Mouse (Mus musculus) neural tube, embryonic 11.5 days (tissue): ENCODE results near the gene Psap. TPM values are rescaled to one million over a fixed set of nuclear protein-coding genes. Genes with fewer than 3 reads are reported as not detected.
A peak's percentile ranks its signal among the peaks of the same experiment; 100 is the strongest.
"Not testable (repeated sequence)": the region's sequence is repeated elsewhere in the genome, so short reads cannot be mapped to it uniquely, and the experiment has no call there.

Experiments
- ATAC-seq: fragments of 200-750 bp; cut with Nextera tagmentation; 2 replicates; pipeline ENCODE4 v1.8.0; 2017; ENCODE audit warnings: moderate number of reproducible peaks, mild to moderate bottlenecking, moderate TSS enrichment, moderate library complexity; ENCODE audit not compliant: insufficient read depth, low FRiP score, low TSS enrichment
- DNase-seq: peaks from one replicate; pipeline ENCODE4 v3.0.0-alpha.2; 2015; ENCODE audit warnings: low spot score
- H3K27ac ChIP-seq: fragments of 300-500 bp; sonication (generic); 2 replicates; pipeline ENCODE4 v1.5.1; 2014; ENCODE audit warnings: low read depth, mild to moderate bottlenecking, low read length
- H3K27me3 ChIP-seq: fragments of 300-500 bp; sonication (generic); 2 replicates; pipeline ENCODE4 v1.6.1; 2014; ENCODE audit warnings: mild to moderate bottlenecking, low read length, mixed read lengths; ENCODE audit not compliant: control insufficient read depth, insufficient read depth
- H3K36me3 ChIP-seq: fragments of 300-500 bp; sonication (generic); 2 replicates; pipeline ENCODE4 v1.6.1; 2014; ENCODE audit warnings: mild to moderate bottlenecking, low read length, moderate library complexity, mixed read lengths; ENCODE audit not compliant: control insufficient read depth, insufficient read depth
- H3K4me1 ChIP-seq: fragments of 300-500 bp; sonication (generic); 2 replicates; pipeline ENCODE4 v1.6.1; 2014; ENCODE audit warnings: low read length, mixed read lengths; ENCODE audit not compliant: control insufficient read depth, insufficient read depth
- H3K4me2 ChIP-seq: fragments of 300-500 bp; sonication (generic); 2 replicates; pipeline ENCODE4 v1.6.1; 2014; ENCODE audit warnings: low read depth, mild to moderate bottlenecking, moderate library complexity
- H3K4me3 ChIP-seq: fragments of 300-500 bp; sonication (generic); 2 replicates; pipeline ENCODE4 v1.5.1; 2014; ENCODE audit warnings: low read depth, low read length
- H3K9ac ChIP-seq: fragments of 300-500 bp; sonication (generic); 2 replicates; pipeline ENCODE4 v1.6.1; 2014; ENCODE audit warnings: mild to moderate bottlenecking, low read length
- H3K9me3 ChIP-seq: fragments of 300-500 bp; sonication (generic); 2 replicates; pipeline ENCODE4 v1.6.1; 2016; ENCODE audit warnings: low read length; ENCODE audit not compliant: control insufficient read depth
- WGBS: fragments of 180-500 bp; shearing (Covaris S2); extraction: QIAGEN DNeasy Blood & Tissue Kit; methylation state at CpG from one replicate; pipeline ENCODE4 v1.1.7; 2014; 5-methylcytosine and 5-hydroxymethylcytosine counted together
- polyA plus RNA-seq: library from polyadenylated mRNA; unstranded; fragments of >200 nt; fragmentation: Nextera tagmentation; extraction: Ambion mirVana; gene quantifications from 2 replicates; pipeline ENCODE4 v1.2.1, GENCODE M21; 2014

Psap gene
- polyA plus RNA-seq, result 79.6 and 84.2 TPM in 2 replicates

GRCm38 (mm10) chr10:60277207-60278005 lies at the start of gene Psap:
Gene Psap (plus strand): TSS chr10:60277627.
- H3K27ac ChIP-seq, result peak within 1 kb of the TSS; percentile 72
- DNase-seq (peak; percentile 94), ATAC-seq (peak; percentile 88)
- H3K36me3 ChIP-seq, result no peaks in the 10 kb centered on the region
- peak within 1 kb of the TSS; percentile 78 for H3K4me3 ChIP-seq
- no peaks in the 10 kb centered on the region; the same call in 1 of the 2 replicates for H3K27me3 ChIP-seq
- H3K4me2 ChIP-seq, result peak within 1 kb of the TSS; percentile 95
- H3K9me3 ChIP-seq, result no peaks in the 10 kb centered on the region
- H3K9ac ChIP-seq, result peak within 1 kb of the TSS; percentile 77
- 3% methylated on average over 54 of the region's 54 CpGs for WGBS
- peaks cover 20% of the 10 kb centered on the region for H3K4me1 ChIP-seq

- no peak for ATAC-seq
These were observed 49.8 kb upstream of the Psap start for GRCm38 (mm10) chr10:60227666-60228065.

GRCm38 (mm10) chr10:60229113-60229512 lies 48.3 kb upstream of the Psap start:
- no peaks in the 10 kb centered on the region for H3K36me3 ChIP-seq
- no peak overlapping the region for H3K4me3 ChIP-seq
- H3K27ac ChIP-seq, result no peak overlapping the region
- 89% methylated on average over 6 of the region's 6 CpGs for WGBS
- H3K4me2 ChIP-seq, result no peak overlapping the region
- no peaks in the 10 kb centered on the region for H3K27me3 ChIP-seq
- no peak overlapping the region for H3K9ac ChIP-seq
- DNase-seq (no peak), ATAC-seq (no peak)
- H3K4me1 ChIP-seq, result no peaks in the 10 kb centered on the region
- H3K9me3 ChIP-seq, result no peaks in the 10 kb centered on the region

More at GRCm38 (mm10) chr10:60227666-60228065, 49.8 kb upstream of the Psap start:
- Histone ChIP-seq H3K4me1 (no peaks in the 10 kb centered on the region), H3K27me3 (no peaks in the 10 kb centered on the region), H3K9ac (no peak overlapping the region), H3K4me2 (no peak overlapping the region), H3K9me3 (no peaks in the 10 kb centered on the region), H3K36me3 (no peaks in the 10 kb centered on the region), H3K4me3 (no peak overlapping the region), H3K27ac (no peak overlapping the region)
- WGBS, result 80% methylated on average over 4 of the region's 4 CpGs
- DNase-seq, result no peak

- WGBS, result 82% methylated on average over 6 of the region's 6 CpGs
- H3K36me3 ChIP-seq, result no peaks in the 10 kb centered on the region
- DNase-seq (no peak), ATAC-seq (no peak)
- no peak overlapping the region for H3K27ac ChIP-seq
- H3K4me2 ChIP-seq, result no peak overlapping the region
- H3K9ac ChIP-seq, result no peak overlapping the region
- no peaks in the 10 kb centered on the region for H3K27me3 ChIP-seq
- H3K4me1 ChIP-seq, result no peaks in the 10 kb centered on the region
- no peaks in the 10 kb centered on the region for H3K9me3 ChIP-seq
- H3K4me3 ChIP-seq, result no peak overlapping the region
These were observed 46.9 kb upstream of the Psap start for GRCm38 (mm10) chr10:60230321-60231088.

GRCm38 (mm10) chr10:60234006-60234405 lies 43.4 kb upstream of the Psap start:
- no peaks in the 10 kb centered on the region for H3K36me3 ChIP-seq
- H3K9ac ChIP-seq, result no peak overlapping the region
- no peak overlapping the region for H3K4me3 ChIP-seq
- 84% methylated on average over 9 of the region's 9 CpGs for WGBS
- DNase-seq (no peak), ATAC-seq (no peak)
- H3K4me2 ChIP-seq, result no peak overlapping the region
- no peak overlapping the region for H3K27ac ChIP-seq
- no peaks in the 10 kb centered on the region for H3K27me3 ChIP-seq
- H3K9me3 ChIP-seq, result no peaks in the 10 kb centered on the region
- no peaks in the 10 kb centered on the region for H3K4me1 ChIP-seq

- not testable (repeated sequence) for H3K9me3 ChIP-seq, H3K9ac ChIP-seq, H3K4me2 ChIP-seq, H3K27me3 ChIP-seq, H3K4me3 ChIP-seq, H3K36me3 ChIP-seq, DNase-seq, H3K4me1 ChIP-seq, H3K27ac ChIP-seq, ATAC-seq
- 95% methylated on average over 6 of the region's 6 CpGs for WGBS
These were observed 41.6 kb upstream of the Psap start for GRCm38 (mm10) chr10:60235876-60236275.

GRCm38 (mm10) chr10:60237475-60238154 lies 39.8 kb upstream of the Psap start:
- no peaks in the 10 kb centered on the region for H3K36me3 ChIP-seq
- no peak overlapping the region for H3K4me2 ChIP-seq
- H3K4me3 ChIP-seq, result no peak overlapping the region
- H3K27me3 ChIP-seq, result no peaks in the 10 kb centered on the region
- ATAC-seq, result no peak
- DNase-seq, result peak; percentile 59
- 61% methylated on average over 10 of the region's 10 CpGs for WGBS
- no peak overlapping the region for H3K9ac ChIP-seq
- H3K4me1 ChIP-seq, result no peaks in the 10 kb centered on the region
- no peaks in the 10 kb centered on the region for H3K9me3 ChIP-seq
- H3K27ac ChIP-seq, result no peak overlapping the region

GRCm38 (mm10) chr10:60240416-60240815 lies 37.0 kb upstream of the Psap start:
- Histone ChIP-seq H3K36me3 (no peaks in the 10 kb centered on the region), H3K27ac (no peak overlapping the region), H3K9ac (no peak overlapping the region), H3K9me3 (no peaks in the 10 kb centered on the region), H3K4me3 (no peak overlapping the region), H3K27me3 (no peaks in the 10 kb centered on the region), H3K4me2 (no peak overlapping the region), H3K4me1 (no peaks in the 10 kb centered on the region)
- WGBS, result 79% methylated on average over 6 of the region's 6 CpGs
- DNase-seq, result no peak
- ATAC-seq, result no peak
